Mouse (Mus musculus) MEL (cell line): ENCODE measurements around the gene Psma5. TPM values are rescaled to one million over a fixed set of nuclear protein-coding genes. Genes with fewer than 3 reads are reported as not detected.

Experiments
- DNase-seq: peaks from one replicate; pipeline ENCODE4 v3.0.0; 2011; ENCODE audit warnings: low read depth, low spot score
- H3K27ac ChIP-seq: 2 replicates; pipeline ENCODE4 v1.5.1; 2012; ENCODE audit warnings: low read depth, mild to moderate bottlenecking, control low read depth, low read length, moderate library complexity; ENCODE audit not compliant: control insufficient read depth
- H3K27me3 ChIP-seq, 2 experiments: fragments of 150-350 bp in 1 of 2; sonication (generic) in 1 of 2; 2 replicates each; pipeline ENCODE4 v1.6.1; 2012; ENCODE audit warnings: low read length in 2 of 2, mild to moderate bottlenecking in 2 of 2, improper control_type of control experiment in 1 of 2, moderate library complexity in 1 of 2; ENCODE audit not compliant: insufficient read depth in 2 of 2, control insufficient read depth in 1 of 2
- H3K36me3 ChIP-seq, 2 experiments: 2 replicates each; pipeline ENCODE4 v1.6.1; 2012 to 2014; ENCODE audit warnings: low read length in 2 of 2, improper control_type of control experiment in 1 of 2, inconsistent platforms in 1 of 2, mild to moderate bottlenecking in 1 of 2; ENCODE audit not compliant: insufficient read depth in 2 of 2, control insufficient read depth in 1 of 2
- H3K4me1 ChIP-seq, 2 experiments: fragments of 150-350 bp in 1 of 2; sonication (generic) in 1 of 2; 2 replicates each; pipeline ENCODE4 v1.6.1; 2012; ENCODE audit warnings: low read length in 2 of 2, improper control_type of control experiment in 1 of 2, mild to moderate bottlenecking in 1 of 2; ENCODE audit not compliant: insufficient read depth in 2 of 2, control insufficient read depth in 1 of 2
- H3K4me3 ChIP-seq, 2 experiments: fragments of 150-350 bp in 1 of 2; sonication (generic) in 1 of 2; 2 replicates each; pipeline ENCODE4 v1.5.1; 2012; ENCODE audit warnings: low read depth in 2 of 2, low read length in 2 of 2, mild to moderate bottlenecking in 2 of 2, moderate library complexity in 2 of 2, control low read depth in 1 of 2, improper control_type of control experiment in 1 of 2; ENCODE audit not compliant: control insufficient read depth in 1 of 2, insufficient read depth in 1 of 2
- H3K79me2 ChIP-seq: 2 replicates; pipeline ENCODE4 v1.6.1; 2012; ENCODE audit warnings: mild to moderate bottlenecking, low read length, moderate library complexity; ENCODE audit not compliant: control insufficient read depth, poor library complexity, insufficient read depth
- H3K9ac ChIP-seq: 2 replicates; pipeline ENCODE4 v1.6.1; 2012; ENCODE audit warnings: low read depth, mild to moderate bottlenecking, control low read depth, low read length, moderate library complexity; ENCODE audit not compliant: control insufficient read depth, poor library complexity, severe bottlenecking
- H3K9me3 ChIP-seq: fragments of 150-350 bp; sonication (generic); replicated peaks from 2 replicates; pipeline ENCODE4 v1.6.1; 2012; ENCODE audit warnings: mild to moderate bottlenecking, low read length, improper control_type of control experiment, moderate library complexity; ENCODE audit not compliant: insufficient read depth
- BHLHE40 ChIP-seq: IDR thresholded peaks from 2 replicates; pipeline ENCODE4 v1.6.1; 2012; ENCODE audit warnings: low read depth, mild to moderate bottlenecking, inconsistent platforms, low read length, improper control_type of control experiment, borderline replicate concordance
- CHD1 ChIP-seq: IDR thresholded peaks from 2 replicates; pipeline ENCODE4 v1.6.1; 2012; ENCODE audit warnings: low read depth, mild to moderate bottlenecking, inconsistent platforms, low read length, improper control_type of control experiment
- CHD2 ChIP-seq: IDR thresholded peaks from 2 replicates; pipeline ENCODE4 v1.6.1; 2011; ENCODE audit warnings: low read length, improper control_type of control experiment
- CTCF ChIP-seq, 3 experiments: IDR thresholded peaks in 2 of 3; conservative IDR thresholded peaks in 1 of 3; 2 replicates each; pipeline ENCODE4 v1.5.1; 2011 to 2012; ENCODE audit warnings: low read length in 3 of 3, low read depth in 2 of 3, mild to moderate bottlenecking in 2 of 3, improper control_type of control experiment in 1 of 3, inconsistent platforms in 1 of 3, mixed read lengths in 1 of 3, moderate library complexity in 1 of 3; ENCODE audit not compliant: control insufficient read depth in 1 of 3, insufficient read depth in 1 of 3, poor library complexity in 1 of 3, severe bottlenecking in 1 of 3
- E2F4 ChIP-seq: IDR thresholded peaks from 2 replicates; pipeline ENCODE4 v1.6.1; 2011; ENCODE audit warnings: low read depth, low read length, improper control_type of control experiment, borderline replicate concordance
- ETS1 ChIP-seq: IDR thresholded peaks from 2 replicates; pipeline ENCODE4 v1.6.1; 2012; ENCODE audit warnings: low read depth, mild to moderate bottlenecking, inconsistent platforms, low read length, improper control_type of control experiment, moderate library complexity
- GABPA ChIP-seq: IDR thresholded peaks from 2 replicates; pipeline ENCODE4 v1.6.1; 2012; ENCODE audit warnings: low read depth, mild to moderate bottlenecking, inconsistent platforms, low read length, improper control_type of control experiment, moderate library complexity
- HCFC1 ChIP-seq: IDR thresholded peaks from 2 replicates; pipeline ENCODE4 v1.6.1; 2012; ENCODE audit warnings: low read depth, mild to moderate bottlenecking, inconsistent platforms, low read length, improper control_type of control experiment, moderate library complexity
- JUND ChIP-seq: IDR thresholded peaks from 2 replicates; pipeline ENCODE4 v1.6.1; 2011; ENCODE audit warnings: low read depth, mild to moderate bottlenecking, improper control_type of control experiment, low read length
- KAT2A ChIP-seq: conservative IDR thresholded peaks from 2 replicates; pipeline ENCODE4 v1.6.1; 2012; ENCODE audit warnings: low read depth, low read length, improper control_type of control experiment, inconsistent platforms
- MYB ChIP-seq: IDR thresholded peaks from 2 replicates; pipeline ENCODE4 v1.6.1; 2011; ENCODE audit warnings: mild to moderate bottlenecking, low read depth, low read length, improper control_type of control experiment
- MYC ChIP-seq: IDR thresholded peaks from 2 replicates; pipeline ENCODE4 v1.6.1; 2011; ENCODE audit warnings: low read depth, mild to moderate bottlenecking, low read length, improper control_type of control experiment, moderate library complexity
- NELFE ChIP-seq: IDR thresholded peaks from 2 replicates; pipeline ENCODE4 v1.6.1; 2011; ENCODE audit warnings: low read depth, low read length, improper control_type of control experiment
- NRF1 ChIP-seq: IDR thresholded peaks from 2 replicates; pipeline ENCODE4 v1.6.1; 2014; ENCODE audit warnings: low read depth, mild to moderate bottlenecking, inconsistent platforms, low read length, improper control_type of control experiment, moderate library complexity; ENCODE audit not compliant: poor library complexity, insufficient read depth, severe bottlenecking
- POLR2AphosphoS2 ChIP-seq: IDR thresholded peaks from 2 replicates; pipeline ENCODE4 v1.6.1; 2011; ENCODE audit warnings: low read length, improper control_type of control experiment
- RAD21 ChIP-seq: IDR thresholded peaks from 2 replicates; pipeline ENCODE4 v1.6.1; 2011; ENCODE audit warnings: mild to moderate bottlenecking, low read depth, low read length, improper control_type of control experiment
- RCOR1 ChIP-seq: IDR thresholded peaks from 2 replicates; pipeline ENCODE4 v1.6.1; 2012; ENCODE audit warnings: low read depth, mild to moderate bottlenecking, inconsistent platforms, low read length, improper control_type of control experiment
- SIN3A ChIP-seq: IDR thresholded peaks from 2 replicates; pipeline ENCODE4 v1.6.1; 2012; ENCODE audit warnings: low read length, improper control_type of control experiment, inconsistent platforms
- UBTF ChIP-seq: IDR thresholded peaks from 2 replicates; pipeline ENCODE4 v1.6.1; 2012; ENCODE audit warnings: low read depth, mild to moderate bottlenecking, inconsistent platforms, low read length, improper control_type of control experiment, moderate library complexity, borderline replicate concordance; ENCODE audit not compliant: insufficient read depth
- USF1 ChIP-seq: IDR thresholded peaks from 2 replicates; pipeline ENCODE4 v1.6.1; 2014; ENCODE audit warnings: low read depth, mild to moderate bottlenecking, inconsistent platforms, low read length, improper control_type of control experiment, moderate library complexity
- ZKSCAN1 ChIP-seq: IDR thresholded peaks from 2 replicates; pipeline ENCODE4 v1.6.1; 2012; ENCODE audit warnings: low read depth, mild to moderate bottlenecking, inconsistent platforms, low read length, improper control_type of control experiment, moderate library complexity
- ZMIZ1 ChIP-seq: IDR thresholded peaks from 2 replicates; pipeline ENCODE4 v1.6.1; 2012; ENCODE audit warnings: low read depth, mild to moderate bottlenecking, inconsistent platforms, low read length, improper control_type of control experiment, moderate library complexity
- ZNF384 ChIP-seq: IDR thresholded peaks from 2 replicates; pipeline ENCODE4 v1.6.1; 2012; ENCODE audit warnings: low read depth, mild to moderate bottlenecking, inconsistent platforms, low read length, improper control_type of control experiment
- polyA plus RNA-seq, 2 experiments: library from polyadenylated mRNA; stranded (reverse) in 1 of 2; unstranded in 1 of 2; fragments of >175 nt in 1 of 2; fragments of >200 nt in 1 of 2; gene quantifications; 2 replicates each; pipeline versions ENCODE4 v1.2.1 to v1.2.4; 2012; ENCODE audit warnings: low replicate concordance in 2 of 2, low read depth in 1 of 2; ENCODE audit not compliant: insufficient read length in 2 of 2, insufficient read depth in 1 of 2, missing spikeins in 1 of 2
- total RNA-seq: library from RNA; depleted of rRNA; stranded (reverse); fragments of 300-350 nt; gene quantifications from 2 replicates; pipeline ENCODE4 v1.2.3, GENCODE M21; 2012

Psma5 gene
- total and polyA plus RNA-seq, 3 experiments: 353 to 429 TPM; not detected in 1

GRCm38 (mm10) chr3:108306387-108306786, 49.7 kb downstream of the Psma5 start:
- no peak for TF ChIP-seq UBTF
- no peak for TF ChIP-seq ZNF384
- no peak for TF ChIP-seq MYB
- TF ChIP-seq BHLHE40: no peak
- no peak for TF ChIP-seq ETS1
- TF ChIP-seq E2F4: no peak
- no peak for TF ChIP-seq JUND
- TF ChIP-seq MYC: no peak
- no peak for TF ChIP-seq CTCF (IDR thresholded peaks at IDR 0.05 in 2 of 3, conservative IDR thresholded peaks at IDR 0.05 in 1 of 3; ENCODE audit: control insufficient read depth in 1 of 3, insufficient read depth in 1 of 3, low read depth in 2 of 3, low read length in 3 of 3, poor library complexity in 1 of 3, severe bottlenecking in 1 of 3)
- TF ChIP-seq HCFC1: no peak
- TF ChIP-seq CHD2: no peak
- TF ChIP-seq, all 39 proteins: peak for 0
- H3K27ac ChIP-seq: no peak overlapping the region
- no peak overlapping the region for H3K4me3 ChIP-seq
- 0 out of 4 replicates have a peak, but pooled peaks cover 0 to 7% of the 10 kb centered on the region in 2 experiments for H3K4me1 ChIP-seq
- H3K27me3 ChIP-seq: no peaks in the 10 kb centered on the region
- no peak overlapping the region for H3K9ac ChIP-seq
- peaks cover 1% of the 10 kb centered on the region; the same call in 1 of the 2 replicates for H3K79me2 ChIP-seq
- H3K36me3 ChIP-seq: peaks cover 0 to 2% of the 10 kb centered on the region in 2 experiments; a peak in 1 of 4 replicates
- DNase-seq: no peak
- H3K9me3 ChIP-seq: no peaks in the 10 kb centered on the region

GRCm38 (mm10) chr3:108307485-108307884, 50.8 kb downstream of the Psma5 start:
- Histone ChIP-seq H3K4me1 (0 out of 4 replicates have a peak, but pooled peaks cover 0 to 7% of the 10 kb centered on the region in 2 experiments), H3K4me3 (no peak overlapping the region), H3K27me3 (no peaks in the 10 kb centered on the region), H3K9ac (no peak overlapping the region), H3K9me3 (no peaks in the 10 kb centered on the region), H3K36me3 (peaks cover 0 to 2% of the 10 kb centered on the region in 2 experiments; a peak in 1 of 4 replicates), H3K27ac (no peak overlapping the region), H3K79me2 (peaks cover 1% of the 10 kb centered on the region; the same call in 1 of the 2 replicates)
- no peak for TF ChIP-seq POLR2AphosphoS2
- no peak for TF ChIP-seq E2F4
- no peak for TF ChIP-seq KAT2A
- no peak for TF ChIP-seq RAD21
- no peak for TF ChIP-seq CHD1
- TF ChIP-seq NRF1: no peak
- TF ChIP-seq ZMIZ1: no peak
- no peak for TF ChIP-seq ZKSCAN1
- TF ChIP-seq UBTF: no peak
- no peak for TF ChIP-seq MYB
- no peak for TF ChIP-seq NELFE
- TF ChIP-seq USF1: no peak
- TF ChIP-seq GABPA: no peak
- no peak for TF ChIP-seq RCOR1
- TF ChIP-seq SIN3A: no peak
- TF ChIP-seq CTCF (IDR thresholded peaks at IDR 0.05 in 2 of 3, conservative IDR thresholded peaks at IDR 0.05 in 1 of 3; ENCODE audit: control insufficient read depth in 1 of 3, insufficient read depth in 1 of 3, low read depth in 2 of 3, low read length in 3 of 3, poor library complexity in 1 of 3, severe bottlenecking in 1 of 3): no peak
- no peak for DNase-seq
